Mouse (Mus musculus): ENCODE measurements around the gene Spata2. TPM values are rescaled to one million over a fixed set of nuclear protein-coding genes. Genes with fewer than 3 reads are reported as not detected.

Gene Spata2
- polyA plus RNA-seq, 1 experiment from 2014 or later: 23.1 TPM

GRCm38 (mm10) chr2:167537476-167538297 lies 45.0 kb upstream of the Spata2 start, which contains the start of gene Snai1:
TSS of gene Snai1 (plus strand) at chr2:167538195.
- no peak within 1 kb of the TSS for H3K27ac ChIP-seq (ENCODE audit: low read depth, low read length)
- DNase-seq (ENCODE audit: low spot score): peak; percentile 97
- peak within 1 kb of the TSS; percentile 38 for H3K4me3 ChIP-seq (ENCODE audit: low read depth, low read length)
- peaks cover 37% of the 10 kb centered on the region for H3K4me1 ChIP-seq (ENCODE audit: control insufficient read depth, insufficient read depth, low read length)
- H3K4me2 ChIP-seq (ENCODE audit: low read depth): peak within 1 kb of the TSS; percentile 48
- H3K27me3 ChIP-seq (ENCODE audit: control insufficient read depth, insufficient read depth, low read length): peaks cover 24% of the 10 kb centered on the region
- no peaks in the 10 kb centered on the region for H3K9me3 ChIP-seq (ENCODE audit: control insufficient read depth, low read length)
- ATAC-seq (ENCODE audit: insufficient read depth, low FRiP score, low TSS enrichment): peak; percentile 95
- no peaks in the 10 kb centered on the region for H3K36me3 ChIP-seq (ENCODE audit: control insufficient read depth, insufficient read depth, low read length)
- peak within 1 kb of the TSS; percentile 53 for H3K9ac ChIP-seq (ENCODE audit: low read length)
- WGBS: 2% methylated on average over 56 of the region's 58 CpGs

DNA sequence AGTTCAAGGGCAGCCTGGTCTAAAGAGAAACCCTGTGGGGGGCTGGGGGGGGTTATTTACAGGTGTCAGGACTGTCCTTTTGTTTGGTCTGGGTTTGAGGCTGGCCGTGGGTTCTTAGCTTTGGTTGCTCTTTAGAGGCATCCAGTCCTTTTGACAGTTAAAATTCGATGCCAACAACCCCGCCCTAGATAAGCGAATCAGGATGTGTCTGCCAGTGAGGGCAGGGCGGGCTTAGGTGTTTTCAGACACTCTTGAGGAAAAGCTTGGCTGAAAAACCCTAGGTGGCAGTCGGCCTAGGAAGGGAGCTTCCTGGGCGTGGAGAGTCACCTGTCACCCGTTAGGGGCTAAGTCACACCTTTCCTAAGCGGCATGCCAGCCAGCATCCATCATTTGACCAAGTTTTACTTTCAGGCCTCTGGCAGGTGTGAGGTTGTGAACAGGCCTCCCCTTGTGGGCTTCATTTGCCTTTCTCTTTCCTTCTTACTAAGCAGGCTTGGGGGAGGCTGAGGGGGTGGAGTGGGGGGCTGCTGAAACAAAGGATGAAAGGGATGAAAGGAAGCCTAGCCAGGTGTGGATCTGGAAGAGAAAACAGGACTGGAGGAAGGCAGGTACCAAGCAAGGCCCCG lies 43.7 kb upstream of the Spata2 start:
- ATAC-seq (ENCODE audit: insufficient read depth, low FRiP score, low TSS enrichment) (no peak), DNase-seq (ENCODE audit: low spot score) (no peak)
- Histone ChIP-seq H3K9me3 (ENCODE audit: control insufficient read depth, low read length) (no peaks in the 10 kb centered on the region), H3K27me3 (ENCODE audit: control insufficient read depth, insufficient read depth, low read length) (peaks cover 24% of the 10 kb centered on the region), H3K9ac (ENCODE audit: low read length) (no peak overlapping the region), H3K4me1 (ENCODE audit: control insufficient read depth, insufficient read depth, low read length) (peaks cover 27% of the 10 kb centered on the region), H3K27ac (ENCODE audit: low read depth, low read length) (no peak overlapping the region), H3K4me2 (ENCODE audit: low read depth) (no peak overlapping the region), H3K4me3 (ENCODE audit: low read depth, low read length) (no peak overlapping the region), H3K36me3 (ENCODE audit: control insufficient read depth, insufficient read depth, low read length) (no peaks in the 10 kb centered on the region)
- 40% methylated on average over 10 of the region's 10 CpGs for WGBS

GRCm38 (mm10) chr2:167533880-167534279 lies 41.2 kb upstream of the Spata2 start:
- Histone ChIP-seq H3K9ac (ENCODE audit: low read length) (no peak overlapping the region), H3K4me3 (ENCODE audit: low read depth, low read length) (no peak overlapping the region), H3K9me3 (ENCODE audit: control insufficient read depth, low read length) (no peaks in the 10 kb centered on the region), H3K36me3 (ENCODE audit: control insufficient read depth, insufficient read depth, low read length) (no peaks in the 10 kb centered on the region), H3K4me2 (ENCODE audit: low read depth) (no peak overlapping the region), H3K27me3 (ENCODE audit: control insufficient read depth, insufficient read depth, low read length) (peaks cover 22% of the 10 kb centered on the region), H3K4me1 (ENCODE audit: control insufficient read depth, insufficient read depth, low read length) (peaks cover 18% of the 10 kb centered on the region), H3K27ac (ENCODE audit: low read depth, low read length) (no peak overlapping the region)
- ATAC-seq (ENCODE audit: insufficient read depth, low FRiP score, low TSS enrichment): no peak
- DNase-seq (ENCODE audit: low spot score): no peak

DNA sequence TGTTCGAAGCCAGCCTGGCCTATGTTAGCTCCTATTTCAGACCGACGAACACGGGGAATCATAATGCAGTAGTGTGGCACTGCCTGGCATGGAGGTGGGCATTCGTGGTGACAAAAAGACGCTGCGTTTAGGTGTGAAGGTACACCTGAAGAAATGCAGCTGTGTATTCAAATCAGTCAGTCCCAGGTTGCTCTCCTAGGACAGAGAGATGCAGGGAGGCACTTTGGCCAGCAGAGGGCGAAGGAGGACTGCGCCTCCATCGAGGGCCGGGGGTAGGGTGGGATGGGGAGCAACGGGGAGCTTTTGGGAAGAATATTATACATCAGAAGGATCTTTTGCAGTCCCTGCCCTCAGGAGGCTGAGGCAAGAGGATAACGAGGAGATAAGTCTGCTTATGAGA lies 39.4 kb upstream of the Spata2 start:
- WGBS: 24% methylated on average over 13 of the region's 13 CpGs
- ATAC-seq (ENCODE audit: insufficient read depth, low FRiP score, low TSS enrichment): no peak
- H3K27me3 ChIP-seq (ENCODE audit: control insufficient read depth, insufficient read depth, low read length): peaks cover 10% of the 10 kb centered on the region

GRCm38 (mm10) chr2:167530536-167530935 lies 37.8 kb upstream of the Spata2 start:
- Histone ChIP-seq H3K4me1 (ENCODE audit: control insufficient read depth, insufficient read depth, low read length) (peaks cover 13% of the 10 kb centered on the region), H3K4me2 (ENCODE audit: low read depth) (no peak overlapping the region), H3K9ac (ENCODE audit: low read length) (no peak overlapping the region), H3K4me3 (ENCODE audit: low read depth, low read length) (no peak overlapping the region), H3K36me3 (ENCODE audit: control insufficient read depth, insufficient read depth, low read length) (no peaks in the 10 kb centered on the region), H3K9me3 (ENCODE audit: control insufficient read depth, low read length) (no peaks in the 10 kb centered on the region), H3K27me3 (ENCODE audit: control insufficient read depth, insufficient read depth, low read length) (no peaks in the 10 kb centered on the region), H3K27ac (ENCODE audit: low read depth, low read length) (no peak overlapping the region)
- no peak for ATAC-seq (ENCODE audit: insufficient read depth, low FRiP score, low TSS enrichment)
- no peak for DNase-seq (ENCODE audit: low spot score)
- 73% methylated on average over 4 of the region's 4 CpGs for WGBS

More for the DNA sequence above, 39.4 kb upstream of the Spata2 start:
- H3K9me3 ChIP-seq (ENCODE audit: control insufficient read depth, low read length): no peaks in the 10 kb centered on the region
- peak; percentile 67 for DNase-seq (ENCODE audit: low spot score)
- H3K4me1 ChIP-seq (ENCODE audit: control insufficient read depth, insufficient read depth, low read length): peaks cover 12% of the 10 kb centered on the region
- H3K36me3 ChIP-seq (ENCODE audit: control insufficient read depth, insufficient read depth, low read length): no peaks in the 10 kb centered on the region
- H3K9ac ChIP-seq (ENCODE audit: low read length): no peak overlapping the region
- no peak overlapping the region for H3K27ac ChIP-seq (ENCODE audit: low read depth, low read length)
- H3K4me3 ChIP-seq (ENCODE audit: low read depth, low read length): no peak overlapping the region
- no peak overlapping the region for H3K4me2 ChIP-seq (ENCODE audit: low read depth)

GRCm38 (mm10) chr2:167529935-167530513 lies 37.3 kb upstream of the Spata2 start:
- 18% methylated on average over 5 of the region's 5 CpGs for WGBS
- DNase-seq (ENCODE audit: low spot score): no peak
- H3K27me3 ChIP-seq (ENCODE audit: control insufficient read depth, insufficient read depth, low read length): no peaks in the 10 kb centered on the region
- no peak overlapping the region for H3K9ac ChIP-seq (ENCODE audit: low read length)
- no peaks in the 10 kb centered on the region for H3K36me3 ChIP-seq (ENCODE audit: control insufficient read depth, insufficient read depth, low read length)
- no peaks in the 10 kb centered on the region for H3K9me3 ChIP-seq (ENCODE audit: control insufficient read depth, low read length)
- ATAC-seq (ENCODE audit: insufficient read depth, low FRiP score, low TSS enrichment): peak; percentile 51; the same call in 1 of the 2 replicates
- no peak overlapping the region for H3K27ac ChIP-seq (ENCODE audit: low read depth, low read length)
- H3K4me3 ChIP-seq (ENCODE audit: low read depth, low read length): no peak overlapping the region
- H3K4me2 ChIP-seq (ENCODE audit: low read depth): no peak overlapping the region
- peaks cover 13% of the 10 kb centered on the region for H3K4me1 ChIP-seq (ENCODE audit: control insufficient read depth, insufficient read depth, low read length)

- peak; percentile 59 for DNase-seq (ENCODE audit: low spot score)
- no peaks in the 10 kb centered on the region for H3K27me3 ChIP-seq (ENCODE audit: control insufficient read depth, insufficient read depth, low read length)
- no peaks in the 10 kb centered on the region for H3K36me3 ChIP-seq (ENCODE audit: control insufficient read depth, insufficient read depth, low read length)
- no peaks in the 10 kb centered on the region for H3K9me3 ChIP-seq (ENCODE audit: control insufficient read depth, low read length)
- WGBS: 19% methylated on average over 5 of the region's 5 CpGs
- peaks cover 13% of the 10 kb centered on the region for H3K4me1 ChIP-seq (ENCODE audit: control insufficient read depth, insufficient read depth, low read length)
- H3K27ac ChIP-seq (ENCODE audit: low read depth, low read length): no peak overlapping the region
- H3K9ac ChIP-seq (ENCODE audit: low read length): no peak overlapping the region
- H3K4me3 ChIP-seq (ENCODE audit: low read depth, low read length): no peak overlapping the region
- ATAC-seq (ENCODE audit: insufficient read depth, low FRiP score, low TSS enrichment): no peak
- H3K4me2 ChIP-seq (ENCODE audit: low read depth): no peak overlapping the region
Measured at GRCm38 (mm10) chr2:167528278-167528677, 35.6 kb upstream of the Spata2 start.

- Histone ChIP-seq H3K4me1 (ENCODE audit: control insufficient read depth, insufficient read depth, low read length) (no peaks in the 10 kb centered on the region), H3K9ac (ENCODE audit: low read length) (no peak overlapping the region), H3K36me3 (ENCODE audit: control insufficient read depth, insufficient read depth, low read length) (peaks cover 17% of the 10 kb centered on the region), H3K27ac (ENCODE audit: low read depth, low read length) (no peak overlapping the region), H3K4me3 (ENCODE audit: low read depth, low read length) (no peak overlapping the region), H3K9me3 (ENCODE audit: control insufficient read depth, low read length) (no peaks in the 10 kb centered on the region), H3K4me2 (ENCODE audit: low read depth) (no peak overlapping the region), H3K27me3 (ENCODE audit: control insufficient read depth, insufficient read depth, low read length) (no peaks in the 10 kb centered on the region)
- DNase-seq (ENCODE audit: low spot score) (no peak), ATAC-seq (ENCODE audit: insufficient read depth, low FRiP score, low TSS enrichment) (no peak)
- 82% methylated on average over 5 of the region's 5 CpGs for WGBS
Measured at GRCm38 (mm10) chr2:167519606-167520252, 27.0 kb upstream of the Spata2 start.

All from neural tube, embryonic 11.5 days (tissue).